Mouse (Mus musculus): Measurements from ENCODE around the gene Gm11437. TPM values are rescaled to one million over a fixed set of nuclear protein-coding genes. Genes with fewer than 3 reads are reported as not detected.

Gm11437 gene
- polyA plus RNA-seq, 1 experiment from 2014 or later: not detected

- Histone ChIP-seq H3K9ac (ENCODE audit: low read depth, low read length) (no peak overlapping the region), H3K27me3 (ENCODE audit: control insufficient read depth, insufficient read depth, low read length) (no peaks in the 10 kb centered on the region), H3K9me3 (ENCODE audit: control insufficient read depth, low read length) (no peaks in the 10 kb centered on the region), H3K4me2 (replicated peaks; ENCODE audit: low read depth, low read length) (no peak overlapping the region), H3K36me3 (ENCODE audit: control insufficient read depth, insufficient read depth, low read length) (no peaks in the 10 kb centered on the region), H3K27ac (ENCODE audit: low read depth, low read length) (no peak overlapping the region), H3K4me3 (ENCODE audit: low read depth, low read length) (no peak overlapping the region), H3K4me1 (replicated peaks; ENCODE audit: control insufficient read depth, insufficient read depth, low read length) (no peaks in the 10 kb centered on the region)
- ATAC-seq (ENCODE audit: low FRiP score): no peak
- no peak for DNase-seq (ENCODE audit: low spot score)
- WGBS: 89% methylated on average over 4 of the region's 4 CpGs
These were observed 10.6 kb downstream of the Gm11437 start for GRCm38 (mm10) chr11:84156535-84157262.

- WGBS: 61% methylated on average over 2 of the region's 2 CpGs
- no peaks in the 10 kb centered on the region for H3K36me3 ChIP-seq (ENCODE audit: control insufficient read depth, insufficient read depth, low read length)
These were observed 16.4 kb downstream of the Gm11437 start for GRCm38 (mm10) chr11:84150884-84151283.

GRCm38 (mm10) chr11:84146081-84146480, 21.2 kb downstream of the Gm11437 start:
- no peak for DNase-seq (ENCODE audit: low spot score)
- WGBS: 61% methylated on average over 3 of the region's 3 CpGs
- no peak overlapping the region for H3K4me3 ChIP-seq (ENCODE audit: low read depth, low read length)

More at GRCm38 (mm10) chr11:84150884-84151283, 16.4 kb downstream of the Gm11437 start:
- H3K4me2 ChIP-seq (replicated peaks; ENCODE audit: low read depth, low read length): no peak overlapping the region
- no peak for ATAC-seq (ENCODE audit: low FRiP score)
- H3K9me3 ChIP-seq (ENCODE audit: control insufficient read depth, low read length): no peaks in the 10 kb centered on the region
- no peak overlapping the region for H3K27ac ChIP-seq (ENCODE audit: low read depth, low read length)
- peak; percentile 10 for DNase-seq (ENCODE audit: low spot score)
- no peaks in the 10 kb centered on the region for H3K4me1 ChIP-seq (replicated peaks; ENCODE audit: control insufficient read depth, insufficient read depth, low read length)
- no peaks in the 10 kb centered on the region for H3K27me3 ChIP-seq (ENCODE audit: control insufficient read depth, insufficient read depth, low read length)
- no peak overlapping the region for H3K4me3 ChIP-seq (ENCODE audit: low read depth, low read length)
- H3K9ac ChIP-seq (ENCODE audit: low read depth, low read length): no peak overlapping the region

GRCm38 (mm10) chr11:84145201-84145798, 22.0 kb downstream of the Gm11437 start:
- Histone ChIP-seq H3K36me3 (ENCODE audit: control insufficient read depth, insufficient read depth, low read length) (no peaks in the 10 kb centered on the region), H3K4me2 (replicated peaks; ENCODE audit: low read depth, low read length) (no peak overlapping the region), H3K4me3 (ENCODE audit: low read depth, low read length) (no peak overlapping the region), H3K27me3 (ENCODE audit: control insufficient read depth, insufficient read depth, low read length) (no peaks in the 10 kb centered on the region), H3K9me3 (ENCODE audit: control insufficient read depth, low read length) (no peaks in the 10 kb centered on the region), H3K4me1 (replicated peaks; ENCODE audit: control insufficient read depth, insufficient read depth, low read length) (no peaks in the 10 kb centered on the region), H3K9ac (ENCODE audit: low read depth, low read length) (no peak overlapping the region), H3K27ac (ENCODE audit: low read depth, low read length) (no peak overlapping the region)
- ATAC-seq (ENCODE audit: low FRiP score) (no peak), DNase-seq (ENCODE audit: low spot score) (no peak)
- 81% methylated on average over 10 of the region's 10 CpGs for WGBS

More at GRCm38 (mm10) chr11:84146081-84146480, 21.2 kb downstream of the Gm11437 start:
- ATAC-seq (ENCODE audit: low FRiP score): no peak
- no peaks in the 10 kb centered on the region for H3K9me3 ChIP-seq (ENCODE audit: control insufficient read depth, low read length)
- H3K27ac ChIP-seq (ENCODE audit: low read depth, low read length): no peak overlapping the region
- no peak overlapping the region for H3K4me2 ChIP-seq (replicated peaks; ENCODE audit: low read depth, low read length)
- no peaks in the 10 kb centered on the region for H3K4me1 ChIP-seq (replicated peaks; ENCODE audit: control insufficient read depth, insufficient read depth, low read length)
- no peaks in the 10 kb centered on the region for H3K36me3 ChIP-seq (ENCODE audit: control insufficient read depth, insufficient read depth, low read length)
- H3K27me3 ChIP-seq (ENCODE audit: control insufficient read depth, insufficient read depth, low read length): no peaks in the 10 kb centered on the region
- H3K9ac ChIP-seq (ENCODE audit: low read depth, low read length): no peak overlapping the region

- H3K36me3 ChIP-seq (ENCODE audit: control insufficient read depth, insufficient read depth, low read length): no peaks in the 10 kb centered on the region
- no peak overlapping the region for H3K9ac ChIP-seq (ENCODE audit: low read depth, low read length)
- no peaks in the 10 kb centered on the region for H3K27me3 ChIP-seq (ENCODE audit: control insufficient read depth, insufficient read depth, low read length)
- no peak overlapping the region for H3K4me3 ChIP-seq (ENCODE audit: low read depth, low read length)
- DNase-seq (ENCODE audit: low spot score) (peak; percentile 67), ATAC-seq (ENCODE audit: low FRiP score) (no peak)
- H3K9me3 ChIP-seq (ENCODE audit: control insufficient read depth, low read length): no peaks in the 10 kb centered on the region
- no peak overlapping the region for H3K27ac ChIP-seq (ENCODE audit: low read depth, low read length)
- no peak overlapping the region for H3K4me2 ChIP-seq (replicated peaks; ENCODE audit: low read depth, low read length)
- H3K4me1 ChIP-seq (replicated peaks; ENCODE audit: control insufficient read depth, insufficient read depth, low read length): no peaks in the 10 kb centered on the region
- WGBS: 60% methylated on average over 2 of the region's 2 CpGs
These were observed 25.5 kb downstream of the Gm11437 start for GRCm38 (mm10) chr11:84141752-84142151.

- Histone ChIP-seq H3K36me3 (ENCODE audit: control insufficient read depth, insufficient read depth, low read length) (no peaks in the 10 kb centered on the region), H3K27me3 (ENCODE audit: control insufficient read depth, insufficient read depth, low read length) (no peaks in the 10 kb centered on the region), H3K27ac (ENCODE audit: low read depth, low read length) (no peak overlapping the region), H3K4me2 (replicated peaks; ENCODE audit: low read depth, low read length) (no peak overlapping the region), H3K4me3 (ENCODE audit: low read depth, low read length) (no peak overlapping the region), H3K4me1 (replicated peaks; ENCODE audit: control insufficient read depth, insufficient read depth, low read length) (no peaks in the 10 kb centered on the region), H3K9ac (ENCODE audit: low read depth, low read length) (no peak overlapping the region), H3K9me3 (ENCODE audit: control insufficient read depth, low read length) (no peaks in the 10 kb centered on the region)
- DNase-seq (ENCODE audit: low spot score): no peak
- WGBS: 92% methylated on average over 3 of the region's 3 CpGs
- ATAC-seq (ENCODE audit: low FRiP score): no peak
These were observed 30.8 kb downstream of the Gm11437 start for GRCm38 (mm10) chr11:84136453-84136852.

- 95% methylated on average over 2 of the region's 2 CpGs for WGBS
- Histone ChIP-seq H3K4me2 (replicated peaks; ENCODE audit: low read depth, low read length) (no peak overlapping the region), H3K27me3 (ENCODE audit: control insufficient read depth, insufficient read depth, low read length) (no peaks in the 10 kb centered on the region), H3K9me3 (ENCODE audit: control insufficient read depth, low read length) (no peaks in the 10 kb centered on the region), H3K4me1 (replicated peaks; ENCODE audit: control insufficient read depth, insufficient read depth, low read length) (no peaks in the 10 kb centered on the region), H3K4me3 (ENCODE audit: low read depth, low read length) (no peak overlapping the region), H3K27ac (ENCODE audit: low read depth, low read length) (no peak overlapping the region), H3K36me3 (ENCODE audit: control insufficient read depth, insufficient read depth, low read length) (no peaks in the 10 kb centered on the region), H3K9ac (ENCODE audit: low read depth, low read length) (no peak overlapping the region)
- ATAC-seq (ENCODE audit: low FRiP score) (no peak), DNase-seq (ENCODE audit: low spot score) (no peak)
These were observed 32.9 kb downstream of the Gm11437 start for GRCm38 (mm10) chr11:84134331-84134860.

GRCm38 (mm10) chr11:84129799-84130185, 37.5 kb downstream of the Gm11437 start:
- Histone ChIP-seq H3K4me3 (ENCODE audit: low read depth, low read length) (peak overlapping the region; percentile 62), H3K9me3 (ENCODE audit: control insufficient read depth, low read length) (no peaks in the 10 kb centered on the region), H3K4me2 (replicated peaks; ENCODE audit: low read depth, low read length) (peak overlapping the region; percentile 50), H3K4me1 (replicated peaks; ENCODE audit: control insufficient read depth, insufficient read depth, low read length) (no peaks in the 10 kb centered on the region; the same call in 1 of the 2 replicates), H3K27ac (ENCODE audit: low read depth, low read length) (no peak overlapping the region), H3K27me3 (ENCODE audit: control insufficient read depth, insufficient read depth, low read length) (no peaks in the 10 kb centered on the region), H3K36me3 (ENCODE audit: control insufficient read depth, insufficient read depth, low read length) (no peaks in the 10 kb centered on the region), H3K9ac (ENCODE audit: low read depth, low read length) (peak overlapping the region; percentile 81)
- ATAC-seq (ENCODE audit: low FRiP score) (peak; percentile 69), DNase-seq (ENCODE audit: low spot score) (no peak)
- WGBS: 6% methylated on average over 11 of the region's 11 CpGs

Data from hindbrain, embryonic 11.5 days (tissue).